Mouse (Mus musculus) stomach, postnatal 0 days (tissue): Measurements from ENCODE around the gene Fmnl1.

Source experiments
- CTCF ChIP-seq: IDR thresholded peaks from 2 replicates; pipeline ENCODE4 v1.5.1; 2016; ENCODE audit warnings: antibody characterized with exemption, low read depth, mild to moderate bottlenecking, moderate library complexity
- EP300 ChIP-seq: optimal IDR thresholded peaks from 2 replicates; pipeline ENCODE3; 2016; ENCODE audit warnings: antibody characterized with exemption

GRCm38 (mm10) chr11:103146386-103146785 lies 24.5 kb upstream of the Fmnl1 start:
- no peak for TF ChIP-seq EP300
- no peak for TF ChIP-seq CTCF
